Mouse (Mus musculus): ENCODE results near the gene Anxa6.

DNA sequence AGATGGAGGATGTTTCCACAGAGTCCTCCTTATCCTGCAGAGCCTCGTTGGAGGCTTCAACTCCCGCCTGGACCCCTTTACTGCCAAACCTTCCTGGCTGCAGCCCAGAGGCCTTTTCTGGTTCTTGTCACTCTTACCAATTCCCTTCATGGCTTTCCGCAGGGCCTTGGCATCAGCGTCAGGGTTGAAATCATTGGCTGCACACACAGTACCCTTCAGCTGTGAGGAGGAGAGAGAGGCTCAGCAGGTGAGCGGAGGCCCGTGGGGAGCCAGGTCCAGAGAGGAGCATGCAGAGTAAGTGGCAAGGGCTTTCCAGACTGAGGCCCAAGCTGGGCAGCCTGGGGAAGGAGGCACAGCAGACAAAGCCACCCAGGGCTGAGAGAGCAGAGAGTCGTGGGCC lies 37.1 kb downstream of the Anxa6 start:
- TF ChIP-seq GATA1 (IDR thresholded peaks at IDR 0.05; ENCODE audit: borderline replicate concordance, low read length) (no peak), FLI1 (IDR thresholded peaks at IDR 0.05; ENCODE audit: low read length) (no peak)

Measured in megakaryocyte, embryonic 14.5 days (primary cell).